8 mouse cellular contexts compared by ENCODE assay signal in the genomic region with DNA sequence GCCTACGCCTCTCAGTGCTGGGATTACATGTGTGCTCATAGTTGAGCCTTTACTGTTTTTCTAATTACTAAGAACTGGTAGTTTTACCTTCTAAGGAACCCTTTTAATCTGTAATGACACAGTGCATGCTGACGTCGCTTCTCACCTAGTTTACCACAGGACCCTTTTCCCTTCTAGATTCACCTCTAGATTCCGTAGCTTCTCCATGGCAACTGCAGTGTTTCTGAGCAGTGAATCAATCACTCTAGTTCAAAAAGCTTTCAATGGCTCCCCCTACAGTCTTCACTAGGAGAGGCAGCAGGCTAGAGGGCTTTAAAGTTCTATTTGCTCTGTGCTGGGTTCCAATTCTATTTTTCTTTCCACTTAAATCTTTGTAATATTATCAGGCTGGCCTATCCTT.
A peak's percentile ranks its signal among the peaks of the same experiment; 100 is the strongest.
DNase-seq lines count a peak whose midpoint lies in the region; ATAC-seq and TF ChIP-seq lines count a peak whose summit lies in the region.

No protein-coding gene starts in this region.

- no peak overlapping the region for H3K4me2 ChIP-seq in heart, embryonic 11.5 days
- H3K4me2 ChIP-seq in kidney, postnatal 0 days (ENCODE audit: low read length), result no peak overlapping the region

- no peak overlapping the region for H3K4me3 ChIP-seq in heart, embryonic 11.5 days (ENCODE audit: low read depth, low read length)
- H3K4me3 ChIP-seq in kidney, postnatal 0 days (replicated peaks; ENCODE audit: low read depth, low read length), result no peak overlapping the region

- WGBS in heart, embryonic 11.5 days (ENCODE audit: insufficient replicate concordance), result 22% methylated on average over 4 of the region's 4 CpGs
- 34% methylated on average over 4 of the region's 4 CpGs for WGBS in kidney, postnatal 0 days

- DNase-seq in heart, adult 11 months, result peak; percentile 91
- peak; percentile 85 for DNase-seq in CD4-positive, CD25-positive, alpha-beta regulatory T cell, adult 2 months (ENCODE audit: low read depth, low spot score)
- DNase-seq in c-Kit-positive CD71-positive TER-119-negative erythroid progenitor cells, embryonic 14.5 days (ENCODE audit: low read depth), result peak; percentile 48
- DNase-seq in forelimb bud, embryonic 11.5 days (ENCODE audit: low read depth, low spot score), result peak; percentile 59
- peak; percentile 71 for DNase-seq in kidney, postnatal 0 days (ENCODE audit: low spot score)
- no peak for DNase-seq in testis, postnatal 14 days (ENCODE audit: low spot score)

- H3K36me3 ChIP-seq in heart, embryonic 11.5 days (ENCODE audit: control insufficient read depth, insufficient read depth, low read length), result no peaks in the 10 kb centered on the region
- no peaks in the 10 kb centered on the region for H3K36me3 ChIP-seq in kidney, postnatal 0 days (ENCODE audit: insufficient read depth, low read length)

- no peaks in the 10 kb centered on the region for H3K27me3 ChIP-seq in heart, embryonic 11.5 days (ENCODE audit: control insufficient read depth, insufficient read depth, low read length)
- no peaks in the 10 kb centered on the region for H3K27me3 ChIP-seq in kidney, postnatal 0 days (ENCODE audit: insufficient read depth, low read length)

- ATAC-seq in heart, embryonic 11.5 days (replicated peaks; ENCODE audit: insufficient number of reproducible peaks, low FRiP score, low TSS enrichment), result no peak
- ATAC-seq in kidney, postnatal 0 days (replicated peaks; ENCODE audit: low FRiP score, low read depth), result no peak
- ATAC-seq in megakaryocyte-erythroid progenitor cell, adult 5-6 weeks (replicated peaks; ENCODE audit: low FRiP score, low TSS enrichment, poor library complexity, severe bottlenecking), result peak; percentile 51

- peaks cover 6% of the 10 kb centered on the region for H3K4me1 ChIP-seq in heart, embryonic 11.5 days (ENCODE audit: control insufficient read depth, insufficient read depth, low read length)
- H3K4me1 ChIP-seq in kidney, postnatal 0 days (replicated peaks; ENCODE audit: insufficient read depth, low read length), result 0 out of 2 replicates have a peak, but pooled peaks cover 8% of the 10 kb centered on the region

- peak; percentile 73 for TF ChIP-seq CTCF in kidney, postnatal 0 days (IDR thresholded peaks at IDR 0.05; ENCODE audit: low read depth)

- H3K27ac ChIP-seq in heart, embryonic 11.5 days (ENCODE audit: low read depth, low read length), result no peak overlapping the region
- H3K27ac ChIP-seq in kidney, postnatal 0 days, result no peak overlapping the region

- H3K9ac ChIP-seq in heart, embryonic 11.5 days (ENCODE audit: low read depth, low read length), result no peak overlapping the region
- no peak overlapping the region for H3K9ac ChIP-seq in kidney, postnatal 0 days (ENCODE audit: low read depth, low read length)

- H3K9me3 ChIP-seq in heart, embryonic 11.5 days (replicated peaks; ENCODE audit: control insufficient read depth, low read length), result no peaks in the 10 kb centered on the region
- H3K9me3 ChIP-seq in kidney, postnatal 0 days (replicated peaks; ENCODE audit: low read length), result no peaks in the 10 kb centered on the region
